Mouse (Mus musculus) liver, postnatal 0 days (tissue): ENCODE data around the gene Hba-a1. TPM values are rescaled to one million over a fixed set of nuclear protein-coding genes. Genes with fewer than 3 reads are reported as not detected.

Experiments used
- ATAC-seq: fragments of 200-750 bp; cut with Nextera tagmentation; 2 replicates; pipeline ENCODE4 v1.8.0; 2017; ENCODE audit warnings: mild to moderate bottlenecking, moderate library complexity
- DNase-seq: peaks from one replicate; pipeline ENCODE4 v3.0.0-alpha.2; 2016
- H3K27ac ChIP-seq: fragments of 300-500 bp; sonication (generic); 2 replicates; pipeline ENCODE4 v1.5.1; 2014; ENCODE audit warnings: antibody characterized with exemption, moderate library complexity, mild to moderate bottlenecking, low read depth
- H3K27me3 ChIP-seq: fragments of 300-500 bp; sonication (generic); 2 replicates; pipeline ENCODE4 v1.6.1; 2014; ENCODE audit warnings: low read length, control low read depth, mixed read lengths; ENCODE audit not compliant: insufficient read depth
- H3K36me3 ChIP-seq: fragments of 300-500 bp; sonication (generic); replicated peaks from 2 replicates; pipeline ENCODE4 v1.6.1; 2014; ENCODE audit warnings: mild to moderate bottlenecking, control low read depth, low read length, moderate library complexity, mixed read lengths; ENCODE audit not compliant: insufficient read depth
- H3K4me1 ChIP-seq: fragments of 300-500 bp; sonication (generic); 2 replicates; pipeline ENCODE4 v1.6.1; 2014; ENCODE audit warnings: antibody characterized with exemption, mild to moderate bottlenecking, control low read depth; ENCODE audit not compliant: insufficient read depth
- H3K4me2 ChIP-seq: fragments of 300-500 bp; sonication (generic); 2 replicates; pipeline ENCODE4 v1.6.1; 2014; ENCODE audit warnings: low read depth, mild to moderate bottlenecking, low read length, moderate library complexity, mixed read lengths
- H3K4me3 ChIP-seq: fragments of 300-500 bp; sonication (generic); 2 replicates; pipeline ENCODE4 v1.5.1; 2014; ENCODE audit warnings: low read depth, low read length
- H3K9ac ChIP-seq: fragments of 300-500 bp; sonication (generic); replicated peaks from 2 replicates; pipeline ENCODE4 v1.6.1; 2014; ENCODE audit warnings: mild to moderate bottlenecking, moderate library complexity
- H3K9me3 ChIP-seq: fragments of 300-500 bp; sonication (generic); 2 replicates; pipeline ENCODE4 v1.6.1; 2016; ENCODE audit warnings: mild to moderate bottlenecking, control low read depth, low read length, mixed read lengths
- CTCF ChIP-seq: sonication (generic); IDR thresholded peaks from 2 replicates; pipeline ENCODE4 v1.5.1; 2016; ENCODE audit warnings: antibody characterized with exemption, low read depth
- EP300 ChIP-seq: IDR thresholded peaks from 2 replicates; pipeline ENCODE4 v1.6.1; 2016; ENCODE audit warnings: antibody characterized with exemption, low read depth, mild to moderate bottlenecking
- WGBS: fragments of 180-500 bp; shearing (Covaris S2); extraction: QIAGEN DNeasy Blood & Tissue Kit; methylation state at CpG from one replicate; pipeline ENCODE4 v1.1.7; 2014; ENCODE audit not compliant: insufficient replicate concordance; 5-methylcytosine and 5-hydroxymethylcytosine counted together
- polyA plus RNA-seq: library from polyadenylated mRNA; unstranded; fragments of >200 nt; fragmentation: Nextera tagmentation; extraction: Ambion mirVana; gene quantifications from 2 replicates; pipeline ENCODE4 v1.2.1, GENCODE M21; 2015

Hba-a1 gene
- polyA plus RNA-seq, 1 experiment from 2014 or later, result 32,136 TPM

- Histone ChIP-seq H3K27ac (peak overlapping the region; percentile 94), H3K9ac (peak overlapping the region; percentile 68), H3K36me3 (peaks cover 78% of the 10 kb centered on the region), H3K4me1 (peaks cover 45% of the 10 kb centered on the region), H3K4me2 (0 out of 2 replicates have a peak overlapping the region, but pooled peaks have one; percentile 20), H3K4me3 (no peak overlapping the region), H3K27me3 (no peaks in the 10 kb centered on the region), H3K9me3 (no peaks in the 10 kb centered on the region)
- TF ChIP-seq CTCF (no peak), EP300 (no peak)
- WGBS, result 89% methylated on average over 1 of the region's 1 CpGs
- DNase-seq (no peak), ATAC-seq (no peak)
Measured at GRCm38 (mm10) chr11:32244617-32245016, 38.7 kb upstream of the Hba-a1 start.

DNA sequence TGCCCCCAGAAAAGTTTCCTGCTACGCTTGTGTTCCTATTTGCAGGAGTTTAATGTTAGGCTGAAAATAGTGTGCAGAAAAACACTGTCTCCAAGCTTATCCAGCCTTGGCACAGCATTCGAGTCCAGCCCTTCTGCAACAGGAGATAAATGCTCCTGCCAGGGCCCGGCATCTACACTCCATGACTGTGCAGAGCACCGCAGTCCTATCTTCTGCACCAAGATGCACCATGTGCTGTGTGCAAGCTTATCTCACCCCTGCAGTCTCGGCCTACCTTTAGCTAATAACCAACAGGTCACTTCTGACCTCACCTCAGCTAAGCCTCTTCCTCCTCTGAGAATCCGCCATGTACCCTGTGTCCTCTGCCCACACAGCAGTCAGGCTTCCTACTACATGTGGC is 37.7 kb upstream of the Hba-a1 start:
- no peaks in the 10 kb centered on the region for H3K27me3 ChIP-seq
- H3K9ac ChIP-seq, result peak overlapping the region; percentile 68
- ATAC-seq (peak; percentile 99), DNase-seq (peak; percentile 80)
- WGBS, result 60% methylated on average over 6 of the region's 6 CpGs
- TF ChIP-seq CTCF (no peak), EP300 (peak; percentile 100)
- peaks cover 53% of the 10 kb centered on the region for H3K4me1 ChIP-seq
- peaks cover 82% of the 10 kb centered on the region for H3K36me3 ChIP-seq
- peak overlapping the region; percentile 94 for H3K27ac ChIP-seq
- no peak overlapping the region for H3K4me3 ChIP-seq
- peak overlapping the region; percentile 20 for H3K4me2 ChIP-seq
- no peaks in the 10 kb centered on the region for H3K9me3 ChIP-seq

- H3K4me3 ChIP-seq, result no peak overlapping the region
- H3K9ac ChIP-seq, result peak overlapping the region; percentile 6
- H3K9me3 ChIP-seq, result no peaks in the 10 kb centered on the region
- TF ChIP-seq CTCF (peak; percentile 72), EP300 (peak; percentile 70; the same call in 1 of the 2 replicates)
- ATAC-seq (no peak), DNase-seq (no peak)
- H3K27me3 ChIP-seq, result no peaks in the 10 kb centered on the region
- peak overlapping the region; percentile 90 for H3K27ac ChIP-seq
- H3K36me3 ChIP-seq, result peaks cover 77% of the 10 kb centered on the region
- H3K4me1 ChIP-seq, result peaks cover 50% of the 10 kb centered on the region
- H3K4me2 ChIP-seq, result no peak overlapping the region
Measured at GRCm38 (mm10) chr11:32247068-32247467, 36.2 kb upstream of the Hba-a1 start.

GRCm38 (mm10) chr11:32248350-32248749 is 35.0 kb upstream of the Hba-a1 start:
- Histone ChIP-seq H3K4me1 (peaks cover 37% of the 10 kb centered on the region), H3K27ac (peak overlapping the region; percentile 90), H3K36me3 (peaks cover 78% of the 10 kb centered on the region), H3K9ac (no peak overlapping the region), H3K4me3 (no peak overlapping the region), H3K9me3 (no peaks in the 10 kb centered on the region), H3K27me3 (no peaks in the 10 kb centered on the region), H3K4me2 (no peak overlapping the region)
- no peak for DNase-seq
- TF ChIP-seq EP300, result no peak
- no peak for TF ChIP-seq CTCF
- 72% methylated on average over 3 of the region's 3 CpGs for WGBS
- no peak for ATAC-seq

GRCm38 (mm10) chr11:32250880-32251763 is 32.2 kb upstream of the Hba-a1 start:
- Histone ChIP-seq H3K27me3 (no peaks in the 10 kb centered on the region), H3K9ac (peak overlapping the region; percentile 55), H3K4me2 (no peak overlapping the region), H3K4me1 (peaks cover 25% of the 10 kb centered on the region), H3K36me3 (peaks cover 72% of the 10 kb centered on the region), H3K27ac (peak overlapping the region; percentile 90), H3K4me3 (no peak overlapping the region), H3K9me3 (no peaks in the 10 kb centered on the region)
- 72% methylated on average over 8 of the region's 8 CpGs for WGBS
- peak; percentile 98 for ATAC-seq
- peak; percentile 100 for TF ChIP-seq EP300
- 0 out of 2 replicates have a peak, but pooled peaks have one; percentile 10 for TF ChIP-seq CTCF
- peak; percentile 71 for DNase-seq

DNA sequence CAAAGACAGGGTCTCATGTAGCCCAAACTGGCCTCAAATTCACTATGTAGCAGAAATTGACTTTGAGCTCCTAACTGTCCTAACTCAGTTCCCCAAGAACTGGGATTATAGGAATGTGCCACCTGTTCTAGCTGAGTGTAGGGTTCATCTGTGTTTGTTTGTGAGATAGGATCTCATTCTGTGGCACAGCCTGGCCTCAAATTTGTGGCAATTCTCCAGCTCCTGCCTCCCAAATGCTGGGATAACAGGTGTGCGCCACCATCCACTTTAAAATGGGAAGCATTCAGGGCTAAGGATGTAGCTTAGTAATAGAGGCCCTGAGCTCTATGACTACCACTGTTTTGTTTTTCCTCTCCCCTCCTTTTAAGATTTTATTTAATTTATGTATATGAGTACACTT is 30.2 kb upstream of the Hba-a1 start:
- no peak overlapping the region for H3K4me3 ChIP-seq
- no peaks in the 10 kb centered on the region for H3K9me3 ChIP-seq
- TF ChIP-seq CTCF, result no peak
- no peak for TF ChIP-seq EP300
- no peak for DNase-seq
- H3K27ac ChIP-seq, result peak overlapping the region; percentile 92
- peaks cover 24% of the 10 kb centered on the region for H3K4me1 ChIP-seq
- H3K27me3 ChIP-seq, result no peaks in the 10 kb centered on the region
- H3K9ac ChIP-seq, result no peak overlapping the region
- ATAC-seq, result no peak
- H3K36me3 ChIP-seq, result peaks cover 54% of the 10 kb centered on the region
- WGBS, result 92% methylated on average over 1 of the region's 1 CpGs
- H3K4me2 ChIP-seq, result no peak overlapping the region
